Mouse (Mus musculus) CH12.LX (cell line): ENCODE data around the gene Elfn2.

Experiments used
- CTCF ChIP-seq, 2 experiments: IDR thresholded peaks in 1 of 2; conservative IDR thresholded peaks in 1 of 2; 2 replicates each; pipeline ENCODE4 v1.5.1; 2011 to 2012; ENCODE audit warnings: low read depth in 2 of 2, low read length in 2 of 2, improper control_type of control experiment in 1 of 2, inconsistent platforms in 1 of 2, mild to moderate bottlenecking in 1 of 2, moderate library complexity in 1 of 2
- MAFK ChIP-seq: IDR thresholded peaks from 2 replicates; pipeline ENCODE4 v1.6.1; 2011; ENCODE audit warnings: low read length, improper control_type of control experiment; ENCODE audit not compliant: insufficient replicate concordance
- POLR2A ChIP-seq: IDR thresholded peaks from 2 replicates; pipeline ENCODE4 v1.6.1; 2011; ENCODE audit warnings: low read depth, mild to moderate bottlenecking, improper control_type of control experiment, low read length
- USF2 ChIP-seq: conservative IDR thresholded peaks from 2 replicates; pipeline ENCODE4 v1.6.1; 2011; ENCODE audit warnings: low read depth, low read length, improper control_type of control experiment

- TF ChIP-seq CTCF (conservative IDR thresholded peaks at IDR 0.05 in 1 of 2, IDR thresholded peaks at IDR 0.05 in 1 of 2; ENCODE audit: low read depth in 2 of 2, low read length in 2 of 2) (no peak), MAFK (no peak), USF2 (no peak), POLR2A (no peak)
Measured at GRCm38 (mm10) chr15:78755966-78756725, 37.6 kb upstream of the Elfn2 start.
